Mouse (Mus musculus) spleen, adult 12 weeks (tissue): ENCODE data around the gene Zfp609.
"Not testable (repeated sequence)": the region's sequence is repeated elsewhere in the genome, so short reads cannot be mapped to it uniquely, and the experiment has no call there.

ENCODE experiments used
- DNase-seq: peaks from one replicate; pipeline ENCODE4 v3.0.0; 2022; ENCODE audit warnings: low spot score

The Zfp609 gene

DNA sequence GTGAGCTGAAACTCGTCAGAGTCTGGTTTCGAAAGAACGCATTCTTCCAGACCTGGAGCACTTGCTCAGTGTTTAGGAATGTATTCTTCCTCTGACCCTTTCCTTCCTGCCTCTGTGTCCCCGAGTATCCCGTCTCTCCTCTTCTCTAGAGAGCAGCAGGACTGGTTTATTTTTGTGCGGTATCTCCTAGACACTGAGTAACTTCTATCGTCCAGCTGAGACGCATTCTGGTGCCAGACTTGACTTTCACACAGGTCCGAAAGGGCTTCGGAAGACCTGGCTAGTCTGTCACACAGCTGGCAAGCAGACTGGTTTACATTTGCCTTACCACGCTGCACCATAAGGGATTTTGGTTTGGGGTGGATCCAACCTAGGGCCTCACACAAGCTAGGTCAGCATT is 154.4 kb downstream of the Zfp609 start:
- DNase-seq: no peak

DNA sequence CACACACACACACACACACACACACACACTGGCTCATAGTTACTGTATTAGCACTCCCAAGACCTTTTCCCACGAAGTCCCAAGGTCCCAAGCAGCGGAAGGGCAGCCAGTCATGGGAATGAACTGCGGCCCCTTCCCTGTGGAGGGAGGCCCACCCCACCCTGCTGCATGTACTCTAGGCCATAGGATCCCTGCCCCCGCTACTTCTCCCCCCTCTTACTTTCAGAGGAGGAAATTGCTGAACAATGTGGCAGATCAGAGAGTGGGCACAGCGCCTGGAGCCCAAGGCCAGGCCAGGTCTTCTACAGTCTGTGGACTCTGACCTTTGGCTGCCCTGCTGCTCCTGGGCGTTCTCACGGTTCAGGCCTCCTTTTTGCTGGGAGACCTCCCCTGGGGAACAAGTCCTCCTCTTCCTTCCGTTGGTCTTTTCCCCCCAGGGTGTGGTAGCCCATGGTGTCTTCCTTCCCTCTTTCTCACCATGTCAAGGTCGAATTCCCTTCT is 155.9 kb downstream of the Zfp609 start:
- DNase-seq: no peak

DNA sequence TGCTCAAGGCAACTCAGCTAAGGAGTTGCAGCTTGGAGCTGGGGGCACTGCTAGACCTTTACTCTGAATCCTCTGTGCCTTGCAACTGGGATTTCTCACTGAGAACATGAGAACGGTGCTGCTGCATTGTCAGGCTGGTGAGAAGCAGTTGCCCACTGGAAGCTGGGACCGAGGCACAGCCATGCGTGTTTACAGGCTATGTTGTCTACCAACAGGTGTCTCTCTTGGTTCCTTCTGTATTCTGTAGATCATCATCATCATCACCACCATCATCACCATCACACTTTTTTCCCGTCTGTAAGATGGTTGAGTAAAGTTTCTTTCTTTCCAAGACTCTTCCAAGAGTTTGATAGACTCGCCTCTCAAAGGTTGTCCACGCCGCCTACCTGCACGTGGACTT is 159.7 kb downstream of the Zfp609 start, which contains the start of gene Oaz2:
Gene Oaz2 (plus strand): TSS at position 301 of the 400 bp plus-strand sequence.
- no peak for DNase-seq

DNA sequence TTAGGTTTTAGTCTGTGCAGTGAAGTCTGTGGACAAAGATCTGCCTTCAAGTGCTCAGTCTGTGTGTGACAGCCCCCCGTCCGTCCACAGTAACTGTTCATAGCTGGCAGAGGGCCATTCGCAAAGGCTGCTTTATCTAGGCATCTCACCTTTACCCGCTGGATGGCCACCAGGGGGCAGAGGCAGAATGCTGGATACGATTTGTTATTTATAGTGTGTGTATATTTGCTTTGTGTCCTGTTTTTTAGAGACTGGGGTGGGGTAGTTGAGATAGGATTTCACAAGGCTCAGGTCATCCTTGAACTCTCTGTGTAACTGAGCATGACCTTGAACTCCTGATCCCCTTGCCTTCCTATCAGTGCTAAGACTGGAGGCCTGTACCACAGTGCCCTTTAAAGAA is 161.3 kb downstream of the Zfp609 start:
- DNase-seq: peak; percentile 36

DNA sequence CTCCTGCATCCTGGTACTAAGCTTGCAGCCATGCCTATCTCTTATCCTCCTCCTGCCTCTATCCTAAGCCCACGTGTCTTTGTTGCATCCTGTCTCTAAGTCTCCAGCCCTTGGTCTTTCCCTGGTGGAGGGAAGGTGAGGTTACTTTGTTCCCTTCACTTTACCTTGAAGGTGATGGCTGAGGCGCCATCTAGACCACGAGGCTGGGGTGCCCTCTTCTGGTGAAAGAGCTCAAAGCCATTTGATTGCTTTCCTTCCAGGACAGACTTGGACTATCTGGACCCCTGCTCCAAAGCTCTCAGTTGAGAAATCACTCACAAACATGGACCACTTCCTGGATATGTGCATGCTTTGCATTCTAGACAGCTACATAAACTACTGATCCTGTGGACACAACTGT is 163.2 kb downstream of the Zfp609 start:
- DNase-seq: no peak

DNA sequence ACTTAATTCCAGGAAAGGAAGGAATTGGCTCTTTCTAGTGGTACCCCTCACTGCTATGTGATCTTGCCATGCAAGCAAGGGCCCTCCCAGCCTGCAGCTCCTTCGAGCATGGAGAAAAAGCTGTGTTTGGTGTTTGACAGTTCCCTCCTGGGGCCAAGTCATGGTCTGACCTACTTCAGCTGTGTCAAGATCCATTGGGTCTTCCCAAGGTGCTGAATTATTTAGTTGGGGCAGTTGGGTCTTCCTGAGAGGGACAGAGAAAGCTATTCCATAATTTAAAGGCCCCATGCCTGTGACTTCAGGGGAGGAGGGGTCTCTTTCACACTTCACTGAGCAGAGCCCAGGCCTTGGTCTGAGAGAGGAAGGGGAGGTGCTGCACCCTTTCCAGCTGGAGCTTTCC is 165.9 kb downstream of the Zfp609 start:
- no peak for DNase-seq

DNA sequence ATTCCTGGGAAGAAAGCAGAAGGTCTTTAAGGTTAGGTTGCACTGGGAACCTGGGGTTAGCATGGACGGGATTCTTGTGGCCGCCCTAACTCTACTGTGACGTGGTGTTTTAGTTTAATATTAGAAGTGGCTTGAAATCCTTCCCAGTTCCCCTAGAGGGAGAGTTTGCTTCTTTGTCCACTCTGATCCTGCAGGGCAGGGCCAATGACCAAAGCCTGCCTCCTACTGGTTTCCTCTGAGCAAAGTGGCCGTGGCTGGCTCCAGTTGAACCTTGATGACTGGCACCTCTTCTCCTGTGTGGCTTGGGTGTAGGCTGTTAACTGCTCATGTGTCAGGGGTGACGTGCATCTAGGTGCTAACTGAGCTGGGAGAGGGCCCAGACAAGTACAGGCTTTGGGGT is 166.3 kb downstream of the Zfp609 start:
- no peak for DNase-seq

DNA sequence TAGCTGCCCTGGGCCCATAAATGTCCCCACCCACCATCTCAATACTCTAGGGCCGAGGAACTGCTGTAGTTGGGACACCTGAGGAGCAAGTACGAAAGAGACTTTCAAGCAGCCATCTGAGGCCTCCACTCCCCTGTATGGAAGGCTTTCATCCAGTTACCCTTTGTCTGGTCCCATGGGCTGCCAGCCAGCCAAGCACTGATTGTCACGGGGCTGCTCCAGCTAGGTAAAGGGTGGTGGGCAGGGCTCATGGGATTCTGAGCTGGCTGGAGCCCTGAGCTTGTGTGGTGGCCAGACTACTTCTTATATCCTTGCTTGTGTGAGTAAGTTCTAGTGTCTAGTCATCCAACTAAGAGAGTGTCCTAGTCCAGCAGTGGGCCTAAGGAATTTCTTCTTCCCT is 170.1 kb downstream of the Zfp609 start:
- DNase-seq: no peak

DNA sequence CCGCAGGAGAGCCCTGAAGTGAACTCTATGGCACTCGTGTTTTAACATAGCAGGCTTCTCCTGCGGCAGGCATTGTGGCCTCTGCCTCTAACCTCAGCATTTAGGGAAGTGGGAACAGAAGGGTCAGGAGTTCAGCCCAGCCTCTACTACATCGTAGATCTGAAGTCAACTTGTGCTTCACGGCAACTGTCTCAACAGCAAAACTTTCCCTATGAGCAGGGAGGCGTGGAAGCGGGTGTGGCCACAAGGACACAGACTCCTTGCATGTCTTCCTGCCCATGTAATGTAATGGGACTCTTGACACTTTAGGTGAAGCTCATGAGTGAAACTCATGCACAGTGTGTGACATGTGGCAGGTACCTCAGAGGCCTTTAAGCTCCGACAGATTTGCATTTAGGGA is 171.8 kb downstream of the Zfp609 start:
- DNase-seq: no peak

DNA sequence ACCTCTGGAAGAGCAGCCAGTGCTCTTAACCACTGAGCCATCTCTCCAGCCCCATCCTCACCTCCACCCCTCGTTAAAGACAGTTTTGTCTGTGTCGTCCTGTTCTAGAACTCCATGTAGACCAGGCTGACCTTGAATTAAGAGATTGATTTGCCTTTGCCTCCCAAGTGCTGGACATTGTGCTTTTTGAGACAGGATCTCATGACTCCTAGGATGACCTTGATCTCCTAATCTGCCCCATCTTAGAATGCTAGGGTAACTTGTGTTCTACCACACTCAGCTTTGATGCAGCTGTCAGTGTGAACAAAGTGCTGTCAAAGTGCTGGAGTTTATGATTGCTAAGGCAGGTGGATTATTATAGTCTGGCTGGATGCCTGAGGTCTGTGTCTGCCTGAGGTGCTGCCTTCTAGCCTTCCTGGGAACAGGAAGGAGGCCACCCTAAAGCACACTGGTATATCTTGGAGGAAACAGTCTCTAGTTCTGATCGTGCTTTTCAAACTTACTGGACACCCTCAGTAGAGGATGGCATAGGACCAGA is 172.6 kb downstream of the Zfp609 start:
- DNase-seq: no peak

DNA sequence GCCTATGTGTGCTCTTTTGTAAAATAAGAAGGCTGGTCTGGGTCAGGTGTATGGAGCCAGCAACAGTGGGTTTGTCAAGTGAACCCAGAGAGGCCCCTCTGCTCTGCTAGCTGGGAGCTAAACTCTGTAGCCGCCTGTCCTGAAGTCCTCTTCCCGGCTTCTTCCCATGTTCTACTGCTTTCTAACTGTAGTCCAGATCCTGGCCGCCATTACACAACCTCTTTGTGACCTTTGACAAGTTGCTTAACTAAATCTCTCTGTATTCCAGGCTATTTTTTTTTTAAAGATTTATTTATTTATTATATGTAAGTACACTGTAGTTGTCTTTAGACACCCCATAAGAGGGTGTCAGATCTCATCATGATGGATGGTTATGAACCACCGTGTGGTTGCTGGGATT is 173.6 kb downstream of the Zfp609 start:
- no peak for DNase-seq

DNA sequence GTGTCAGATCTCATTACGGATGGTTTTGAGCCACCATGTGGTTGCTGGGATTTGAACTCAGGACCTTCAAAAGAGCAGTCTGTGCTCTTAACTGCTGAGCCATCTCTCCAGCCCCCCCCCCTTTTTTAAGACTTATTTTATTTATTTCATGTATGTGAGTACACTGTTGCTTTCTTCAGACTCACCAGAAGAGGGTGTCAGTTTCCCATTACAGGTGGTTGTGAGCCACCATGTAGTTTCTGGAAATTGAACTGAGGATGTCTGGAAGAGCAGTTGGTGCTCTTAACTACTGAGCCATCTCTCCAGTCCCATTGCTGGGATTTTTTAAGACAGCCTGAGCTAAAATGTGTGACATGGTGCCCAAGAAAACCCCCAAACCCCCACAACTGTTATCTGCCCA is 175.4 kb downstream of the Zfp609 start:
- not testable (repeated sequence) for DNase-seq

DNA sequence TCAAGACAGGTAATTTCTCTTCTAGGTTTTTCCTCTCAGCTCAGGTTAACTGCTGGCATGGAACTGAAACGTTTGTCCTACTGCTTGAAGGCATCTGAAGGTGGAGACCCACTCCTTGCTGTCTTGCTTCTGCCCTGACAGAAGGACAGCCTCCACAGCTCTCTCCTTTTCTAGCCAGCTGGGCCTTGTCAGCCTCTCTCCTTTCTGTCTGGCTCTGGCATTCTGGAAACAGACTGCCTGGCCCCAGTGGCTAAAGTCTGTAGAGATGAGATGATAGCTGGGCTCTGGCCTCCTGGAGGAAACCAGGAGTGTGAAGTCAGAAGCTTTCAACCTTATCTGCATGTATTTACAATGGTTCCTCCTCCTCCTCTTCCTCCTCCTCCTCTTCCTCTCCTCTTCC is 177.4 kb downstream of the Zfp609 start:
- no peak for DNase-seq

DNA sequence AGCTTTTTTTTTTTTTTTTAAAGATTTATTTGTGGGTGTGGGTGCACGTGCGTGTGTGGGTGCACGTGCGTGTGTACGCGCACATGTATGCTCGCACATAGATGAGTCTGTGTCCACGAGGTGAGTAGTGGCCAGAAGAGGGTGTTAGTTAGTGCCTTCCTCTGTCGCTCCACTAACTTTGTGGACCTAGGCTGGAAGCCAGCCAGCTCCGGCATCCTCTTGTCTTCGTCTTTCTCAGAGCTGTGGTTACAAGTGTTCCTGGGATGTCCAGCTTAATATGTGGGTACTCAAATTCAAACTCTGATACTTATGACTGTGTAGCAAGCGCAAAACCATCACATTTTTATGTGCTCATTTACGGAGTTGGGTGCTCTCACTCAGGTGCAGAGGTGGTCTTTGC is 178.6 kb downstream of the Zfp609 start:
- no peak for DNase-seq

DNA sequence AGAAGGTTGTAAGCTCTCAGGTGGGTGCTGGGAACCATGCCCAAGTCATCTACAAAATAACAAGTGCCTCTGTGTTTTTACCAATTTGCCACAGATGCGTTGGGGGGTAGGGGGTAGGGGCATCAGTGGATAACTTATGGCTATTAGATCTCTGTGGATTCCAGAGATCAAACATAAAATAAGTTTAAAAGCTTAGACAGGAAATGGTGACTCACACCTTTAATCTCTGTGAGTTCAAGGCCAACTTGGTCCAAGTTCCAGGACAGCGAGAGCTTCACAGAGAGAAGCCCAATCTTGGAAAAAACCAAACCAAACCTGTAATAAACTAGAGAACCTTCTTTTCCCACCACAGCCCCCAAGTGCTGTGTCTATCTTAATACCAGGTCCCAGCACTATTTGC is 180.6 kb downstream of the Zfp609 start:
- DNase-seq: no peak

DNA sequence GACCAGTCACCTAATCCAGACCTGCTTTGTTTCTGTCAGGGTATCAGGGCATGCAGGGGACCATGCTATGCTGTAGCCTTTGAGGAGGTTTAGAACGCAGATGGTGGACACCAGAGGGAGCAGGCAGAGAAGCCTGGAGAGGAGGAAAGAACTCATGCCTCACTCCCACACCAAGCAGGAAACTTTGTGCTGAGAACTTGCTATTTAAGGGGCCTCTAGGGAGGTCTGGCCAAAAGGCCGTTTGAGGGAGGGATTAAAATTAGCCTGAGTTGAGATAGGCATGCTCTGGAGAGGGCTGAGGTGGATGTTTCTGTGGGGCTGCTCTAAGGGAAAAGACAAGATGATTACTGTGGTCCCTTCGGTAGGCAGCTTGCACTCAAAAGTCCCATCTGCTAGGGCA is 181.4 kb downstream of the Zfp609 start:
- no peak for DNase-seq

DNA sequence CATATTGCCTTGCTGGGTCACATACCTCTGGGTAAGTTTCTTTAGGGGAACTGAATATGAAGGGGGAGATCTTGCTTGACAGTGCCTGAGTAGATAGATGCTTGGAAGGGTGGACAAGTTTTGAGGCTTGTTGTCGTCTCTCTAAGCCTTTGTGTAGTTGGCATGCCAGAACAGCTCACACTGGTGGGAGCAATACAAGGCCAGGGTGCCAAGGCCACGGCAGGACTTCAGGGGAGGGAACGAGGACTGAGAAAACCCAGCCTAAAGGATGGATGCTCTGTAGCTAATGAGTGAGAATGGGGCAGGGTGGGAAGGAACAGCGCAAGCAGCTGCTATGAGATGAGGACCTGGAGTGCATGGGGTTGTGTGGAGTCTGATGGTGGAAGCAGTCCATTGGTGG is 182.4 kb downstream of the Zfp609 start:
- no peak for DNase-seq

DNA sequence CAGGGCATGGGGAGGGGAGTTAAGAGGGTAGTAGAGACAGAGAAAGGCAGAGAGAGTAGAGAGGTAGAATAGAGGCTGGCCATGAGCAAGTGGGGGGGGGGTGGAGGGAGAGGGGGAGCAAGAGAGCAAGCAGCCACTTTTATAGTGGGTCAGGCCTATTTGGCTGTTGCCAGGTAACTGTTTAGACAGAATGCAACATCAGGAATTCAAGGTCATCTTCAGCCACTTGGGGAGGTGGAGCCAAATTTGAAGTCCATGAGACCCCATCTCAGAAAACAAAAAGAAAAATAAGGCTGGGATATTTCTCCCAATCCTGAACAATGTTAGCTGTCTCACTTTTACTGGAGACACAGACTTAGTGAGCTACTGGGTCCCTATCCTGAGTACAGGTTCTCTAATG is 184.8 kb downstream of the Zfp609 start:
- no peak for DNase-seq
